Mouse (Mus musculus): ENCODE measurements around the gene Abl1. TPM values are rescaled to one million over a fixed set of nuclear protein-coding genes. Genes with fewer than 3 reads are reported as not detected.

Gene Abl1
- polyA plus RNA-seq, 1 experiment from 2014 or later = 20.9 TPM

DNA sequence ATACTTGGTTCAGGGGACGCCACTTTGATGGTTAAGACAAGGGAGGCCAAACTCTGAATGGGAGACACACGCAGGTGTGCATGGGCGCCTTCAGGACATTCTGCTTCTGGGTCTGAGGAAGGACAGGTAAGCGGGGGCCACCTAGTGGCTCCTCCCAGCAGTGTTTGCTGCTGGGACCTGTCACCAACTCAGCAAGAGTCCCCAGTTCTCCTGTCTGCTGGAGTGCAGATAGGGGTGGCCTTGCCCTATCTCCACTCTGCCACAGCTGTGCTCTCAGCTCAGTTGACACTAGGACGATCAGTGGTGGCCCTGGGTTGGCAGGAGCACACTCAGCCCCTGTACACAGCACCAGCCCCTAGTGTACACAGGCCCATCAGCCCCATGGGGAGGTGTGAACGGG lies 159.7 kb downstream of the Abl1 start:
- Histone ChIP-seq H3K4me3 (replicated peaks; ENCODE audit: low read length) (no peak overlapping the region), H3K27me3 (ENCODE audit: control insufficient read depth, insufficient read depth, low read length) (peaks cover 33% of the 10 kb centered on the region), H3K9me3 (ENCODE audit: control insufficient read depth, low read length) (no peaks in the 10 kb centered on the region), H3K27ac (no peak overlapping the region), H3K4me1 (replicated peaks; ENCODE audit: control insufficient read depth, insufficient read depth, low read length) (peaks cover 10% of the 10 kb centered on the region; the same call in 1 of the 2 replicates), H3K36me3 (replicated peaks; ENCODE audit: control insufficient read depth, insufficient read depth) (no peaks in the 10 kb centered on the region), H3K4me2 (replicated peaks) (no peak overlapping the region), H3K9ac (no peak overlapping the region)
- DNase-seq (ENCODE audit: low spot score) = no peak
- no peak; the same call in 1 of the 2 replicates for ATAC-seq (ENCODE audit: low FRiP score)
- 26% methylated on average over 6 of the region's 6 CpGs for WGBS

DNA sequence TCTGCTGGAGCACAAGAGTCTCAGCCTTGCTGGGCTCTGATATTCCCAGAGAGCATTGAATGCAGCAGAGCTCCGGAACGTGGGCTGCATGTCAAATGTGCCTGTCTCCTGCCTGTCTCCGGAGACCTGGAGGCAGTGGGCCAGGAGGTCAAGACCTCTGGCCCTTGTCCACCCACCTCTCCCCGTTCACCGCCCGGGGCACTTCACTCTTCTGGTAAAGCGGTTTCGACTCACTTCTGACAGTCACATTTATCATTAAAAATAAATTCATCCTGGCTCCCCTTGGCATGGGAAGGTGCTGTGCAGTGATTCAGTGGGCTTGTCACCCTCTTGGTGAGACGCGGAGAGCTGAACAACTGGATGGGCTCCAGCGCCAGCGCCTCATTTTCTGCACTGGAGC lies 162.0 kb downstream of the Abl1 start:
- 30% methylated on average over 12 of the region's 12 CpGs for WGBS
- Histone ChIP-seq H3K4me3 (replicated peaks; ENCODE audit: low read length) (no peak overlapping the region), H3K27ac (no peak overlapping the region; the same call in 1 of the 2 replicates), H3K9me3 (ENCODE audit: control insufficient read depth, low read length) (no peaks in the 10 kb centered on the region), H3K4me1 (replicated peaks; ENCODE audit: control insufficient read depth, insufficient read depth, low read length) (peaks cover 10% of the 10 kb centered on the region; the same call in 1 of the 2 replicates), H3K9ac (no peak overlapping the region), H3K4me2 (replicated peaks) (no peak overlapping the region), H3K36me3 (replicated peaks; ENCODE audit: control insufficient read depth, insufficient read depth) (no peaks in the 10 kb centered on the region), H3K27me3 (ENCODE audit: control insufficient read depth, insufficient read depth, low read length) (peaks cover 28% of the 10 kb centered on the region)
- DNase-seq (ENCODE audit: low spot score) = no peak
- ATAC-seq (ENCODE audit: low FRiP score) = no peak

Other genes starting within 250 kb of the Abl1 start
- gene Ass1, start 218.2 kb upstream of the Abl1 start, polyA plus RNA-seq (2014; fragmentation: Nextera tagmentation; extraction: Ambion mirVana) = 6.1 and 8.0 TPM in 2 replicates
- 43.6 and 45.2 TPM in 2 replicates for gene Fubp3, start 115.7 kb upstream of the Abl1 start, polyA plus RNA-seq (2014; fragmentation: Nextera tagmentation; extraction: Ambion mirVana)
- 0.50 and 0.89 TPM in 2 replicates for gene Prdm12, start 48.3 kb upstream of the Abl1 start, polyA plus RNA-seq (2014; fragmentation: Nextera tagmentation; extraction: Ambion mirVana)
- 29.5 and 33.1 TPM in 2 replicates for gene Exosc2, start 17.7 kb upstream of the Abl1 start, polyA plus RNA-seq (2014; fragmentation: Nextera tagmentation; extraction: Ambion mirVana)
- not detected in 2 replicates for gene Qrfp, start 122.2 kb downstream of the Abl1 start, polyA plus RNA-seq (2014; fragmentation: Nextera tagmentation; extraction: Ambion mirVana)
- gene Fibcd1, start 157.6 kb downstream of the Abl1 start, polyA plus RNA-seq (2014; fragmentation: Nextera tagmentation; extraction: Ambion mirVana) = 5.0 and 5.6 TPM in 2 replicates
- gene Lamc3, start 198.9 kb downstream of the Abl1 start, polyA plus RNA-seq (2014; fragmentation: Nextera tagmentation; extraction: Ambion mirVana) = 4.9 and 6.1 TPM in 2 replicates

Measured in hindbrain, embryonic 14.5 days (tissue).